Mouse (Mus musculus): ENCODE results near the gene Olfr284. TPM values are rescaled to one million over a fixed set of nuclear protein-coding genes. Genes with fewer than 3 reads are reported as not detected.

Olfr284 gene
- polyA plus RNA-seq (2012; rRNA removed), result not detected in 2 replicates

DNA sequence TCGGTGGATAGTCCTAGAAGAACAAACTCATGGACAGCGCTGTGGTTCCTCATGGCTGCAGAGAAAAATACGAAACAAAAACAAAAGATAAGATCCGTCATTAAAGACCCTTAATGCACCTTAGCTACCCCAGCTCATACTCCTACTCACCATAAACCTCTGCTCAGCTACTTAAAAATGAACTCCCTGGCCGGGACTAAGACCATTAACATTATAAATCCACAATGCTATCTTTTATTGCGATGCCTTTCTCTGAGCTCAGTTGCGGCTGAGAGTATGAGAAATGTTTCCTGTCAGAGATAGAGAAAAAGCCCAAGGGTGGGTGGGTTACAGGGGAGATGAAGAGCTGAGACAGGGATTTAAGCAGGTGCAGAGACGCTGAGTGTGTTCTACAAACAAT lies at the start of gene Olfr284:
Gene Olfr284 (minus strand): TSS at position 101 of the 400 bp plus-strand sequence.

DNA sequence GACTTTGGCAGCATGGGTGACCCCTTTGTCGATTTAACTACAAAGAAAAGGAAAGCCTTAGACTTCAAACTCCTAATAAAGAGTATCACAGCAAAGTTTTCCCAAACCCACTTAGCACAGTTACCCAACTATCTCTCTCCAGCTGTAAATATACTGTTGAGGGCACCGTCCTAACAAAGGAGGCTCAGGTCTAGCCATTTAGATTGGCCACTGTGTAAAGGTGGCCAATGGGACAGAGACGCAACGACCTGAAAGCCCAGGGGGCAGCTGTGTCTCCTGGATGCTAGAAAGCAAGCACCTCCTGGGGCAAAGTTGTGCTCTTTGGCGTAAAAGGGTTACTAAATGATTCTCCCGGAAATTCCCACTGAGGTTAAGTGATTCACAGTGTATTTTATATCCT lies 40.1 kb upstream of the Olfr284 start, which contains the start of gene Olfr283:
Gene Olfr283 (minus strand): TSS at position 101 of the 400 bp plus-strand sequence.

DNA sequence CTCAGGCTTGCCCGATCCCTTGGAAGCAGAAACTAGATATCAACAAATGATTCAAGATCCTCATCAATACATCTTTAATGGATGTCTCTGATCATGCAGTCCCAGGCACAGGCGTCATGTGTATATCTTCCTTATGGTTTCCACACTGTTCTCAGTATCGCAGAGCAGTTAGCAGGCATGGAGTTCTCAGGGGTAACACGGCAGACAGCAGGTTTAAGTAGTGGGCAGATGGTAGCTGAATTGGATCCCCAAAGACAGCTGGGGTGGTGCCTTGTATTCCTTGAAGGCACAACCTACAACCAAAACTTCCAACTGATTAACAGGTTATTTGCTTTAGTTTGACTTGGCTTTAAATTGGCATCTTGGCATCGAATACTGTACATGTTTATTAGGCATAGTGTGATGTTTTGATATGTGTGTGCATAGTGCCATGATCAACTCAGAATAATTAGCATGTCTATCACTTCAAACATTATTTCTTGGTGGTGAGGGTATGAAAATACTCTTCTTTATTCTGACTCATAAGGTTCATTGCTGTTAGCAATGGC lies 23.5 kb downstream of the Olfr284 start, which contains the start of gene Olfr285:
Gene Olfr285 (minus strand): TSS at position 177 of the 548 bp plus-strand sequence.

DNA sequence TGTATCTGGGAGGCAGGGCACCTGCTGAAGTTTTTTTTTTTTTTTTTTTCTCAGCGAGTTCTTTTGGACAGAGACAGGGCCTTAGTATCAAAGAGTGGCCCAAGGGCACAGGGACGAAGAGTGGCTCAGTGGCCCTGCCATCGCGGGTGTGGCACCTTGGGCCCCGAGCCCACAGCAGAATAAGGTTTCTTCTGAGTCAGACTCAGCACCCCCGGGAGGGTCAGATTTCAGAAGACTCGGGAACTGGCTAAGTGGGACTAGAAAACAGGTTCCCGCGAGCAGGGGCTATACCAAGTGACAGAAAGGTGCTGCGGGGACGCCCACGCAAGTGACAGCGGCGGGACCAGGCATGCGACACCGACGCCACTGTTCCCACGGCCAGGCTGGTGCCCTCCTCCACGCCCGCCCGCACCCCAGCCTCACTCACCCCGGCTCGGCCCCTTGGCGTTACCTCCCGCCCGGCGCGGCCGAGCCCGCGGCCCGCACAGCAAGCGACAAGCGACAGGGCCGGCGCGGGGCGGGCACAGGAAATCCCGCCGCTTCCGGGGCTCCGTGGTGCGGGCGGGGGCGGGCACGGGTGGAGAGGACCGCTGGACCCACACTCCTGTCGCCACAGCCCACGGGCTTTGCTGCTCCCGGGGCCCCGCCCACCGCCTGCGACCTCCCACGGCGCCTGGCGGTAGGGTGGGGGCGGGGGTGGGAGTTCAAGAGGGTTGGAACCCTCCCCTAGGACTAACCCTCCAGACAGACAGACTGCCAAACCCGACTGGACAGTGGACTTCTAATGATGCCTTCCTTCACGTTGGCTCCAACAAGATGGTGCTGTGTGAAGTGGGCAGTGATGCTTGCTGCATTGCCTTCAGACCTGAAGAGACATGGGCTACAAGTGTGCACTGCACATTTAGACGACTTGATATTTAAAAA lies 44.9 kb downstream of the Olfr284 start, which contains the start of gene Zfp641:
Gene Zfp641 (minus strand): TSS at position 534 of the 924 bp plus-strand sequence.

Other genes with a start within 250 kb of the Olfr284 start
- 22.1 and 23.5 TPM in 2 replicates for gene Pfkm, start 248.4 kb downstream of the Olfr284 start, polyA plus RNA-seq (2012; rRNA removed)
- 10.4 and 11.8 TPM in 2 replicates for gene Senp1, start 247.2 kb downstream of the Olfr284 start, polyA plus RNA-seq (2012; rRNA removed)
- 13.8 and 16.2 TPM in 2 replicates for gene Asb8, start 175.4 kb downstream of the Olfr284 start, polyA plus RNA-seq (2012; rRNA removed)
- not detected in 2 replicates for gene Ccdc184, start 173.8 kb downstream of the Olfr284 start, polyA plus RNA-seq (2012; rRNA removed)
- gene Olfr288, start 145.4 kb downstream of the Olfr284 start, polyA plus RNA-seq (2012; rRNA removed), result not detected in 2 replicates
- not detected in 2 replicates for gene Gm44579, start 120.0 kb downstream of the Olfr284 start, polyA plus RNA-seq (2012; rRNA removed)
- gene Olfr287, start 119.9 kb downstream of the Olfr284 start, polyA plus RNA-seq (2012; rRNA removed), result not detected in 2 replicates
- gene Olfr286, start 106.5 kb downstream of the Olfr284 start, polyA plus RNA-seq (2012; rRNA removed), result not detected in 2 replicates
- not detected in 2 replicates for gene H1fnt, start 83.7 kb downstream of the Olfr284 start, polyA plus RNA-seq (2012; rRNA removed)
- 0.09 and 0.12 TPM in 2 replicates for gene Zfp641, start 44.8 kb downstream of the Olfr284 start, polyA plus RNA-seq (2012; rRNA removed)
- not detected in 2 replicates for gene Olfr285, start 23.6 kb downstream of the Olfr284 start, polyA plus RNA-seq (2012; rRNA removed)
- not detected in 2 replicates for gene Olfr283, start 40.0 kb upstream of the Olfr284 start, polyA plus RNA-seq (2012; rRNA removed)
- not detected in 2 replicates for gene Olfr282, start 90.2 kb upstream of the Olfr284 start, polyA plus RNA-seq (2012; rRNA removed)
- not detected in 2 replicates for gene Olfr281, start 111.6 kb upstream of the Olfr284 start, polyA plus RNA-seq (2012; rRNA removed)
- not detected in 2 replicates for gene OR5BS1P, start 128.9 kb upstream of the Olfr284 start, polyA plus RNA-seq (2012; rRNA removed)
- not detected in 2 replicates for gene Lalba, start 141.7 kb upstream of the Olfr284 start, polyA plus RNA-seq (2012; rRNA removed)
- not detected in 2 replicates for gene Olfr279, start 151.4 kb upstream of the Olfr284 start, polyA plus RNA-seq (2012; rRNA removed)
- gene Kansl2, start 193.3 kb upstream of the Olfr284 start, polyA plus RNA-seq (2012; rRNA removed), result 21.1 and 25.0 TPM in 2 replicates
- 8.6 and 10.0 TPM in 2 replicates for gene Ccnt1, start 229.9 kb upstream of the Olfr284 start, polyA plus RNA-seq (2012; rRNA removed)
- not detected in 2 replicates for gene 4930415O20Rik, start 230.0 kb upstream of the Olfr284 start, polyA plus RNA-seq (2012; rRNA removed)

Data from liver, embryonic 14 days (tissue).